Mouse (Mus musculus) limb, embryonic 11.5 days (tissue): ENCODE measurements around the gene Macc1. TPM values are rescaled to one million over a fixed set of nuclear protein-coding genes. Genes with fewer than 3 reads are reported as not detected.
A peak's percentile ranks its signal among the peaks of the same experiment; 100 is the strongest.
"Not testable (repeated sequence)": the region's sequence is repeated elsewhere in the genome, so short reads cannot be mapped to it uniquely, and the experiment has no call there.

Experiments used
- ATAC-seq: fragments of 200-750 bp; cut with Nextera tagmentation; 2 replicates; pipeline ENCODE4 v1.8.0; 2017; ENCODE audit warnings: low read depth; ENCODE audit not compliant: insufficient number of reproducible peaks, low FRiP score, low TSS enrichment
- DNase-seq: peaks from one replicate; pipeline ENCODE4 v3.0.0-alpha.2; 2015; ENCODE audit warnings: low spot score
- H3K27ac ChIP-seq: fragments of 300-500 bp; sonication (generic); replicated peaks from 2 replicates; pipeline ENCODE4 v1.5.1; 2014; ENCODE audit warnings: low read depth, mild to moderate bottlenecking, low read length
- H3K27me3 ChIP-seq: fragments of 300-500 bp; sonication (generic); 2 replicates; pipeline ENCODE4 v1.6.1; 2014; ENCODE audit warnings: mild to moderate bottlenecking, low read length, mixed read lengths; ENCODE audit not compliant: control insufficient read depth, insufficient read depth
- H3K36me3 ChIP-seq: fragments of 300-500 bp; sonication (generic); 2 replicates; pipeline ENCODE4 v1.6.1; 2014; ENCODE audit warnings: mild to moderate bottlenecking, low read length, moderate library complexity, mixed read lengths; ENCODE audit not compliant: control insufficient read depth, insufficient read depth
- H3K4me1 ChIP-seq: fragments of 300-500 bp; sonication (generic); 2 replicates; pipeline ENCODE4 v1.6.1; 2014; ENCODE audit warnings: low read length, mixed read lengths; ENCODE audit not compliant: control insufficient read depth, insufficient read depth
- H3K4me2 ChIP-seq: fragments of 300-500 bp; sonication (generic); 2 replicates; pipeline ENCODE4 v1.6.1; 2014; ENCODE audit warnings: low read depth, mild to moderate bottlenecking, moderate library complexity; ENCODE audit not compliant: severe bottlenecking
- H3K4me3 ChIP-seq: fragments of 300-500 bp; sonication (generic); 2 replicates; pipeline ENCODE4 v1.5.1; 2014; ENCODE audit warnings: low read depth, low read length
- H3K9ac ChIP-seq: fragments of 300-500 bp; sonication (generic); 2 replicates; pipeline ENCODE4 v1.6.1; 2014; ENCODE audit warnings: mild to moderate bottlenecking, low read length
- H3K9me3 ChIP-seq: fragments of 300-500 bp; sonication (generic); 2 replicates; pipeline ENCODE4 v1.6.1; 2016; ENCODE audit warnings: low read length; ENCODE audit not compliant: control insufficient read depth
- WGBS: fragments of 180-500 bp; shearing (Covaris S2); extraction: QIAGEN DNeasy Blood & Tissue Kit; methylation state at CpG from one replicate; pipeline ENCODE4 v1.1.7; 2014; 5-methylcytosine and 5-hydroxymethylcytosine counted together
- polyA plus RNA-seq: library from polyadenylated mRNA; unstranded; fragments of >200 nt; fragmentation: Nextera tagmentation; extraction: Ambion mirVana; gene quantifications from 2 replicates; pipeline ENCODE4 v1.2.1, GENCODE M21; 2014

Macc1 gene
- polyA plus RNA-seq, 1 experiment from 2014 or later, result 0.61 TPM

GRCm38 (mm10) chr12:119313014-119313763, 881 bp upstream of the Macc1 start:
- no peaks in the 10 kb centered on the region for H3K4me1 ChIP-seq
- H3K4me2 ChIP-seq, result no peak overlapping the region
- no peaks in the 10 kb centered on the region for H3K36me3 ChIP-seq
- no peak overlapping the region for H3K4me3 ChIP-seq
- no peaks in the 10 kb centered on the region for H3K27me3 ChIP-seq
- H3K9ac ChIP-seq, result no peak overlapping the region
- no peak overlapping the region for H3K27ac ChIP-seq
- 68% methylated on average over 3 of the region's 3 CpGs for WGBS
- ATAC-seq, result no peak
- H3K9me3 ChIP-seq, result no peaks in the 10 kb centered on the region
- no peak for DNase-seq

DNA sequence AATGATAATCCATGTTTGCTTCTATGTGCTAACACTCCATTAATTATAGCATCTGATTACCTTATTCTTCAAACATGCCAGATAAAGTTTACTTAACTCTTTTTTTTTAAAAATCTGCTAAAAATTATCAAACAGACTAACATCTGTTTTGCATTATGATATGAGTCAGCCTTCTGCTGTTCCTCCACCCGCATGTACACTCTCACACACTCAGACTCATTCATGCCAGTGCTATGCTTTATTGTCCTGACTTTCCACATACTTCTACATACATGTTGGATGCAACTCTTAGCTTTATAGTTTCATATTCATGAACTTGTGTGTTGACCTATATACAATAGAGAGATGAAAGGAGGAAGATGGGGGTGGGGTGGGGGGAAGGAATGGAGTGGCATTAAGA, 4.7 kb downstream of the Macc1 start:
- Histone ChIP-seq H3K4me3 (no peak overlapping the region), H3K9me3 (no peaks in the 10 kb centered on the region), H3K36me3 (no peaks in the 10 kb centered on the region), H3K4me1 (no peaks in the 10 kb centered on the region), H3K4me2 (no peak overlapping the region), H3K27me3 (no peaks in the 10 kb centered on the region), H3K27ac (no peak overlapping the region), H3K9ac (no peak overlapping the region)
- DNase-seq (no peak), ATAC-seq (no peak)
- 29% methylated on average over 1 of the region's 1 CpGs for WGBS

GRCm38 (mm10) chr12:119325400-119325799, 11.3 kb downstream of the Macc1 start:
- Histone ChIP-seq H3K9me3 (no peaks in the 10 kb centered on the region), H3K4me1 (no peaks in the 10 kb centered on the region), H3K9ac (no peak overlapping the region), H3K27ac (no peak overlapping the region), H3K4me2 (no peak overlapping the region), H3K36me3 (no peaks in the 10 kb centered on the region), H3K27me3 (no peaks in the 10 kb centered on the region), H3K4me3 (no peak overlapping the region)
- ATAC-seq (no peak), DNase-seq (no peak)

DNA sequence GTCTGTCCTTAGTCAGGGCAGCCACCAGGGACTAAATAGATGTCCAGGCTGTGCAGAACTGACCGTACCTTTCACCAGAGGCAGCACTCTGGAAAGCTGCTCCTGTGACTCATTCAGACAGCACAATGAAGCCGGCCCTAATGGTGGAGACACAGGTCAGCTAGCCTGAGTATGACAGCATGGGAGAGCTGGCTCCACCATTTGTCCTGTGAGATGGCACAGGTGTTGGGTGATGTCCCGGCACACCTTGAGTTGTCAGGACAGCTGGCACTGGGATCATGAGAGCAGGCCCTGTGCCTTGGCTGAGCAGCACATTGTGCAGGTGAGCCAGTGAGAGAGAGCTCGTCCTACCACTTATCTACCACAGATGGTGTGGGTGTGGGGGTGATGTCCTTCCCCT, 16.6 kb downstream of the Macc1 start:
- 0 out of 2 replicates have a peak, but pooled peaks have one; percentile 54 for ATAC-seq
- DNase-seq, result no peak
- Histone ChIP-seq H3K9ac (no peak overlapping the region), H3K27me3 (no peaks in the 10 kb centered on the region), H3K4me3 (no peak overlapping the region), H3K9me3 (no peaks in the 10 kb centered on the region), H3K4me1 (no peaks in the 10 kb centered on the region), H3K4me2 (no peak overlapping the region), H3K36me3 (no peaks in the 10 kb centered on the region), H3K27ac (no peak overlapping the region)
- WGBS, result 83% methylated on average over 4 of the region's 4 CpGs

GRCm38 (mm10) chr12:119333376-119333775, 19.3 kb downstream of the Macc1 start:
- DNase-seq (no peak), ATAC-seq (no peak)
- no peaks in the 10 kb centered on the region for H3K36me3 ChIP-seq
- H3K4me3 ChIP-seq, result no peak overlapping the region
- H3K27me3 ChIP-seq, result no peaks in the 10 kb centered on the region
- H3K4me2 ChIP-seq, result no peak overlapping the region
- no peaks in the 10 kb centered on the region for H3K9me3 ChIP-seq
- H3K9ac ChIP-seq, result no peak overlapping the region
- H3K27ac ChIP-seq, result no peak overlapping the region
- H3K4me1 ChIP-seq, result no peaks in the 10 kb centered on the region

DNA sequence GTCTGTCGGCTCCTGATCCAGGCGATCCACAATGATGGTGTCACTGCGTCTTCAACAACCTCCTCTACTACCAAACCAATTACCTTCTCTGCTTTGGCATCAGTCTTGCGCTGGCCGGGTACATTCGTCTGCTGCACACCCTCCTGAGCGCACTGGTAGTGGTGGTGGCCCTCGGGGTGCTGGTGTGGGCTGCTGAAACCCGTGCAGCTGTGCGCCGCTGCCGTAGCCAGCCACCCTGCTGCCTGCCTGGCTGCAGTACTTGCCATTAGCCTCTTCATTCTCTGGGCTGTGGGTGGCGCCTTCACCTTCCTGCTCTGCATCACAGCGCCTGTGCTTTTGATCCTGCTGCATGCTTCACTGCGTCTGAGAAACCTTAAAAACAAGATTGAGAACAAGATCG, 38.5 kb downstream of the Macc1 start:
- H3K4me3 ChIP-seq, H3K4me1 ChIP-seq, H3K9me3 ChIP-seq, H3K27me3 ChIP-seq, H3K36me3 ChIP-seq, DNase-seq, H3K9ac ChIP-seq, H3K27ac ChIP-seq, H3K4me2 ChIP-seq: not testable (repeated sequence)
- WGBS, result 26% methylated on average over 16 of the region's 16 CpGs
- 0 out of 2 replicates have a peak, but pooled peaks have one; percentile 39 for ATAC-seq

- ATAC-seq, result peak; percentile 62
- no peaks in the 10 kb centered on the region for H3K36me3 ChIP-seq
- no peaks in the 10 kb centered on the region for H3K9me3 ChIP-seq
- no peak for DNase-seq
- 50% methylated on average over 7 of the region's 7 CpGs for WGBS
- no peak overlapping the region for H3K4me2 ChIP-seq
- H3K9ac ChIP-seq, result no peak overlapping the region
- no peak overlapping the region for H3K27ac ChIP-seq
- H3K4me1 ChIP-seq, result no peaks in the 10 kb centered on the region; the same call in 1 of the 2 replicates
- no peak overlapping the region for H3K4me3 ChIP-seq
- no peaks in the 10 kb centered on the region for H3K27me3 ChIP-seq
These were observed 43.6 kb downstream of the Macc1 start for GRCm38 (mm10) chr12:119357418-119358241.

GRCm38 (mm10) chr12:119358242-119358515, 44.1 kb downstream of the Macc1 start:
- DNase-seq, result no peak
- ATAC-seq, result peak; percentile 23; the same call in 1 of the 2 replicates
- WGBS, result 27% methylated on average over 1 of the region's 1 CpGs

More at GRCm38 (mm10) chr12:119358242-119358515, 44.1 kb downstream of the Macc1 start:
- Histone ChIP-seq H3K4me1 (no peaks in the 10 kb centered on the region; the same call in 1 of the 2 replicates), H3K4me3 (no peak overlapping the region), H3K27me3 (no peaks in the 10 kb centered on the region), H3K9ac (no peak overlapping the region), H3K4me2 (no peak overlapping the region), H3K27ac (no peak overlapping the region), H3K9me3 (no peaks in the 10 kb centered on the region), H3K36me3 (no peaks in the 10 kb centered on the region)
